Mouse (Mus musculus): ENCODE results near the gene Myo9b. TPM values are rescaled to one million over a fixed set of nuclear protein-coding genes. Genes with fewer than 3 reads are reported as not detected.
"Not testable (repeated sequence)": the region's sequence is repeated elsewhere in the genome, so short reads cannot be mapped to it uniquely, and the experiment has no call there.

Myo9b gene
- 10 to 100 TPM; 33.7 to 33.8 TPM for total RNA-seq (2021)
- long read RNA-seq, experiment 1, partial matches to known transcripts, result 11 of 31 reads
- long read RNA-seq, experiment 1, other reads (novel, unspliced or antisense), result 20 of 31 reads
- long read RNA-seq, experiment 2, partial matches to known transcripts, result 18 of 32 reads
- long read RNA-seq, experiment 2, other reads (novel, unspliced or antisense), result 14 of 32 reads

- Histone ChIP-seq H3K4me3 (peak within 1 kb of the TSS; percentile 94), H3K27ac (peak within 1 kb of the TSS; percentile 82)
- peak; percentile 77 for TF ChIP-seq CTCF (conservative IDR thresholded peaks at IDR 0.05)
- DNase-seq (ENCODE audit: low spot score in 2 of 2), result peak; percentile 94 to 95
Observed at GRCm38 (mm10) chr8:71272286-71273150, at the start of gene Myo9b, which contains the start of gene Haus8. Gene Myo9b, plus strand, starts transcription at chr8:71272714. Gene Haus8, minus strand, starts transcription at chr8:71272934.

- no peak for DNase-seq (ENCODE audit: low spot score in 2 of 2)
- no peak overlapping the region for H3K27ac ChIP-seq
- no peak overlapping the region for H3K4me3 ChIP-seq
- TF ChIP-seq CTCF (conservative IDR thresholded peaks at IDR 0.05), result peak; percentile 70
Observed at GRCm38 (mm10) chr8:71224560-71224959, 48.0 kb upstream of the Myo9b start.

DNA sequence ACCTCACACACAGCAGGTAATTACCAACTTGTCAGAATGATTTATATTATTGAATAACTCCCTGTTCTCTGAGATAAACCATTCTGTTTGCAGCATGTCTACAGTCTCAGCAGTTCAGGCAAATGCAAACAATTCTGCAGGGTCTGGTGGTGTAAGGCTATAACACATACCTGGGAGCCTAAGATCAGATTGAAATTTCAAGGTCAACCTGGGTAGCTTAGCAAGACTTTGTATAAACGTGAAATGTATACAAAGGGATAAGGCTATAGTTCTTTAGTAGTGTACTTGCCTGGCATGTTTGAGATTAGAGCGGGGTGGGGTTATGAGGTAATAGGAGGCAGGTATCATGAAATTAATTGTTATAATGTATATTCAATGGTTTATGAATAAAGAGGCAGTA, 29.8 kb upstream of the Myo9b start:
- DNase-seq (ENCODE audit: low spot score in 2 of 2), result no peak
- no peak for TF ChIP-seq CTCF (conservative IDR thresholded peaks at IDR 0.05)
- no peak overlapping the region for H3K27ac ChIP-seq
- H3K4me3 ChIP-seq, result no peak overlapping the region

GRCm38 (mm10) chr8:71248203-71248602, 24.3 kb upstream of the Myo9b start:
- Histone ChIP-seq H3K27ac (no peak overlapping the region), H3K4me3 (no peak overlapping the region)
- no peak for TF ChIP-seq CTCF (conservative IDR thresholded peaks at IDR 0.05)
- DNase-seq (ENCODE audit: low spot score in 2 of 2), result no peak

DNA sequence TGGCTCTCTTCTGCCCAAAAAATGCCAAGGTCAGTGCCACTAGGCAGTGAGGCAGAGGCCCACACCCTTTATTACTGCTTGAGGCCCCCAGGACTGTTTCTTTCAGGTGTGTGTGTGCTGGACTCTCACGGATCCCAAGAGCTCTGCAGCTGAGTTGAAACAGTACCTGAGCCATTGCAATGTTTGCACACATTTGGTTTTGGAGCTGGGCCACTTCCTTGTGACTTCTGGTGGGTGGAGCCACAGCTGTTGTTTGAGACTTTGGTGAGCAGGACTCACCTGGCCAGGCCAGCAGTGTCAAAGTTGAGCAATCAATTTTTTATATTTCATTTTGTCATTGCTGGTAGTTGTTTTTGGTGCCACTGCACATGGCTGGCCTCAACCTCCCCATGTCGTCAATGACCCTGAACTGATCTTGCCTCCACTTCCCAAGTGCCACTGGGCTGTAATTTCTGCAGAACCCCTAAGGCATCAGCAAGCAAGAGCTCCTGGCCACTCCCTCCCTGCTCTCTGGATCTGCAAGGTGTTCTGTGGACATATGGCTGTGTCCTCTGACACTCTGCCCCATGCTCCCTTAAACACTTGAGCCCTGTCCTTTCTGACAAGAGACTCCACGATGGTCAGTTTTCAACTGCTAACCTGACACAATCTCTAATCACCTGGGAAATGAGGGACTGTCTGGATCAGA, 15.8 kb upstream of the Myo9b start:
- Histone ChIP-seq H3K27ac (no peak overlapping the region), H3K4me3 (no peak overlapping the region)
- DNase-seq (ENCODE audit: low spot score in 2 of 2), result no peak
- no peak for TF ChIP-seq CTCF (conservative IDR thresholded peaks at IDR 0.05)

DNA sequence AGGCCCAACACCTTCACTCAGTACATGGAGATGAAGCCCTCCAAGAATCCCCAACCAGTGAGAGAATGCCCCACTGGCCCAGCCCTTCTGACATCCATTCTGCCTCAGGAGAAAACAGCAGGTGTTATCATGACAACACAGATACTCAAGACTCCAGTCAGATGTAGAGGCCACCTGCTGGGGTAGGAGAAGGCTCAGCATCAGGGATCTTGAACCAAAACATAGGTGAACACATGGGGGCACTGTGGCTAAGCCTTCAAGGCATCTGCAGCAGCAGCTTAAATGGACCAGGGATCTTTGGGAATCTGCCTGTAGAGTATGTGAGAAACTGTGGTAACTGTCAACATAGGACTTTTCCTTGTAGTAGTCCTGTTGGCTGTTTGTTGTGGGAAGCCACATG, 11.3 kb upstream of the Myo9b start:
- TF ChIP-seq CTCF (conservative IDR thresholded peaks at IDR 0.05), result peak; percentile 60
- DNase-seq (ENCODE audit: low spot score in 2 of 2), result no peak
- Histone ChIP-seq H3K4me3 (no peak overlapping the region), H3K27ac (no peak overlapping the region)

- no peak for TF ChIP-seq CTCF (conservative IDR thresholded peaks at IDR 0.05)
- no peak overlapping the region for H3K4me3 ChIP-seq
- no peak overlapping the region for H3K27ac ChIP-seq
- no peak for DNase-seq (ENCODE audit: low spot score in 2 of 2)
Observed at GRCm38 (mm10) chr8:71267690-71268089, 4.8 kb upstream of the Myo9b start.

- not testable (repeated sequence) for DNase-seq (ENCODE audit: low spot score in 2 of 2); H3K27ac ChIP-seq; H3K4me3 ChIP-seq
Observed at GRCm38 (mm10) chr8:71268286-71268685, 4.2 kb upstream of the Myo9b start.

- DNase-seq (ENCODE audit: low spot score in 2 of 2), result no peak
- TF ChIP-seq CTCF (conservative IDR thresholded peaks at IDR 0.05), result no peak
- Histone ChIP-seq H3K4me3 (peak overlapping the region; percentile 94), H3K27ac (no peak overlapping the region)
Observed at GRCm38 (mm10) chr8:71271630-71272029, 884 bp upstream of the Myo9b start.

- no peak for TF ChIP-seq CTCF (conservative IDR thresholded peaks at IDR 0.05)
- Histone ChIP-seq H3K4me3 (peak overlapping the region; percentile 94), H3K27ac (peak overlapping the region; percentile 82)
- DNase-seq (ENCODE audit: low spot score in 2 of 2), result peak; percentile 26 to 51
Observed at GRCm38 (mm10) chr8:71273151-71273510, 617 bp downstream of the Myo9b start.

DNA sequence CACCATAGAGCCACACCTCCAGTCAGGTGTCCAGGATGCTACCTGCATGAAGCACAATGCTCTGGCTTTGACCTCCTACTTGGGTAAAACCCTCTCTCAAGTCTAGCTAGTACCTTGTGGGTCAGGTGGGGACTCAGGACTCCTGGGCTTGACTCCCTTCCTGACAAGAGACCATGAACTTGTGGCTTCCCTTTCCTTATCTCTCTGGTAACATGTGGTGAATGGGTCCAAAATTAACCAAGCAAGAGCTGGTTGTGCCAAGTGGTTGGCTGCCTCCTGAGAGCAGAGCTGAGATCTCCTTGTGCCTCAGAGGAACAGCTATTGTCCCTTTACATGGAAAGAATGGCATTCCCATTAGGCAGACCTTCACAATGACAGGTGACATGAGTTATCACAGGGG, 2.0 kb downstream of the Myo9b start:
- DNase-seq (ENCODE audit: low spot score in 2 of 2), result no peak
- Histone ChIP-seq H3K4me3 (no peak overlapping the region), H3K27ac (no peak overlapping the region)
- TF ChIP-seq CTCF (conservative IDR thresholded peaks at IDR 0.05), result no peak

DNA sequence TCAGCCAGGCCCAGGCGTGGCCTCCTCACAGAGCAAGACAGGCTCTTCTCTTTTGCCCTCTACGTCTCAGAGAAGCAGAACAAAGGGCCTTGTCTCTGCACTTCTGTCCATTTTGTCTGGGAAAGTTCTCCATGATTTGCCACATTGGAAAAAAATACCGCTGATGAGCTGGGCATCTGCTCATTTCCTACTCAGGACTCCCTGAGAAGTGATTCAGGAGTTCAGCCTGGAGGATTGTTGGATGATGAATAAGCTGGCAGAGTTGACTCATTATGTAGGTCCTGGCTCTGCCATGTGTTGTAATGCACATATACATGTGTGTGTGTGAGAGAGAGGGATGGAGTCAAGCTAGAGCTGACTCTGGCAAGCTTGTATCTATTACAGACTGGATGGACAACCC, 3.7 kb downstream of the Myo9b start:
- no peak for DNase-seq (ENCODE audit: low spot score in 2 of 2)
- no peak for TF ChIP-seq CTCF (conservative IDR thresholded peaks at IDR 0.05)
- no peak overlapping the region for H3K4me3 ChIP-seq
- H3K27ac ChIP-seq, result peak overlapping the region; percentile 39; the same call in 1 of the 2 replicates

DNA sequence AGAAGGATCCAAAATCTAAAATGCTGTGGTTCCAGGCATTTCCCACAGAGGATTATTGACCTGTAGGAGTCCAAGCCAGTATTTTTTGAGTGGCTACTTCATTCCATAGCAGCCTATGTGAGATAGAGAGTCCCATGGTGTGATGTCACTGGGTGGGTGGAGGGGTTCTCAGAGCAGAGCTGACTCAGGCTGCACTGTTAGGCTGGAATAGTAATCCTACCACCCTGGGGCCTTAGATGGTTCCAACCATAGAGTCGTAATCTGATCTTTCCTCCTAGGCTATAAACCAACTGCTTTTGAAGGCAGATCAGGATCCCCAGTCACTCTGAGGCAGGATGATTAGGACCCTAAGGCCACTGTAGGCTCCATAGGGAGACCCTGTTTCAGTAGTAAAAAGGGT, 6.9 kb downstream of the Myo9b start:
- not testable (repeated sequence) for H3K27ac ChIP-seq; DNase-seq (ENCODE audit: low spot score in 2 of 2); H3K4me3 ChIP-seq

DNA sequence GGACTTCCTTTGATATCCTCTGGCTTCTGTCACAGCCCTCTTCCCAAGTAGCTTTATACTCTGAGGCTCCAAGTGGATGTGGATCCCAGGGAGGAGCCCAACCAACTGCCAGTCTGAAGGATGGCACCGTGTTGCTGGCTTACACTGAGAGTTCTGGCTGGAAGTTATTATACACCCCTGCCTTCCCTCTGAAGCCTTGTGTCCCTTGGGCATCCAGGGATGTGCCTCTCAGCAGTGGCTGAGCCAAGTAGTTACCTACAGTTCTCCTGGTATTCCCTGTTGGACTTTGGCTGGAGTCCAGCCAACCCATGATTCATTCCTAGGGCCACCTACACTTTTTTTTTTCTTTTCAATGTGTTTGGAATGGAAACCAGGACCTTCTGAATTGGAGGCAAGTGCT, 9.2 kb downstream of the Myo9b start:
- not testable (repeated sequence) for H3K4me3 ChIP-seq; DNase-seq (ENCODE audit: low spot score in 2 of 2); H3K27ac ChIP-seq

All from layer of hippocampus, adult 2 months (tissue).